Mouse (Mus musculus) heart, adult 8-10 months (tissue): ENCODE results near the gene Olfr787. TPM values are rescaled to one million over a fixed set of nuclear protein-coding genes. Genes with fewer than 3 reads are reported as not detected.

ENCODE experiments used
- DNase-seq: peaks from one replicate; pipeline ENCODE4 v3.0.0; 2022; ENCODE audit warnings: low spot score
- total RNA-seq, 4 experiments: library from RNA; stranded (reverse); gene quantifications; 2 replicates each; pipeline ENCODE4 v1.2.4; 2022

Gene Olfr787
- not detected for total RNA-seq

GRCm38 (mm10) chr10:129461562-129461961, at the start of gene Olfr787:
Gene Olfr787, plus strand, starts transcription at chr10:129461862.
- no peak for DNase-seq

- no peak for DNase-seq
Measured at GRCm38 (mm10) chr10:129427006-129427405, 34.7 kb upstream of the Olfr787 start, which contains the start of gene Olfr786. Gene Olfr786, plus strand, starts transcription at chr10:129427306.

- no peak for DNase-seq
Measured at GRCm38 (mm10) chr10:129470698-129471097, 9.0 kb downstream of the Olfr787 start, which contains the start of gene Olfr788. Gene Olfr788, plus strand, starts transcription at chr10:129470998.

- DNase-seq, result no peak
Measured at GRCm38 (mm10) chr10:129473256-129473655, 11.6 kb downstream of the Olfr787 start.

- DNase-seq, result no peak
Measured at GRCm38 (mm10) chr10:129473723-129474122, 12.1 kb downstream of the Olfr787 start.

- no peak for DNase-seq
Measured at GRCm38 (mm10) chr10:129484452-129484851, 22.8 kb downstream of the Olfr787 start, which contains the start of gene Olfr789. Gene Olfr789, plus strand, starts transcription at chr10:129484752.

- DNase-seq, result no peak
Measured at GRCm38 (mm10) chr10:129490101-129490500, 28.4 kb downstream of the Olfr787 start.

GRCm38 (mm10) chr10:129498192-129498591, 36.5 kb downstream of the Olfr787 start, which contains the start of gene Olfr790:
Gene Olfr790, plus strand, starts transcription at chr10:129498492.
- DNase-seq, result no peak

Other genes starting within 250 kb of the Olfr787 start
- not detected for gene Olfr774, start 225.7 kb upstream of the Olfr787 start, total RNA-seq
- not detected for gene Olfr775, start 213.4 kb upstream of the Olfr787 start, total RNA-seq
- gene Olfr776, start 202.7 kb upstream of the Olfr787 start, total RNA-seq, result not detected
- not detected for gene Olfr777, start 190.4 kb upstream of the Olfr787 start, total RNA-seq
- not detected for gene Olfr780, start 143.7 kb upstream of the Olfr787 start, total RNA-seq
- gene Olfr781, start 133.0 kb upstream of the Olfr787 start, total RNA-seq, result not detected
- not detected for gene Olfr782, start 113.0 kb upstream of the Olfr787 start, total RNA-seq
- not detected for gene Olfr784, start 77.8 kb upstream of the Olfr787 start, total RNA-seq
- not detected for gene Olfr785, start 56.4 kb upstream of the Olfr787 start, total RNA-seq
- not detected for gene Olfr786, start 34.6 kb upstream of the Olfr787 start, total RNA-seq
- not detected for gene Olfr788, start 9.1 kb downstream of the Olfr787 start, total RNA-seq
- gene Olfr789, start 22.9 kb downstream of the Olfr787 start, total RNA-seq, result not detected
- not detected for gene Olfr790, start 36.6 kb downstream of the Olfr787 start, total RNA-seq
- gene Olfr791, start 59.9 kb downstream of the Olfr787 start, total RNA-seq, result not detected
- gene Olfr792, start 77.3 kb downstream of the Olfr787 start, total RNA-seq, result not detected
- gene Olfr794, start 105.8 kb downstream of the Olfr787 start, total RNA-seq, result not detected
- gene Olfr796, start 150.7 kb downstream of the Olfr787 start, total RNA-seq, result not detected
- gene Olfr798, start 166.1 kb downstream of the Olfr787 start, total RNA-seq, result not detected
- not detected for gene Olfr799, start 175.6 kb downstream of the Olfr787 start, total RNA-seq
- not detected for gene Olfr800, start 195.8 kb downstream of the Olfr787 start, total RNA-seq
- not detected for gene Olfr801, start 212.0 kb downstream of the Olfr787 start, total RNA-seq
- not detected for gene Olfr802, start 226.3 kb downstream of the Olfr787 start, total RNA-seq
- gene Olfr803, start 232.4 kb downstream of the Olfr787 start, total RNA-seq, result not detected
- not detected for gene Olfr804, start 241.3 kb downstream of the Olfr787 start, total RNA-seq